Mouse (Mus musculus) heart, embryonic 11.5 days (tissue): ENCODE measurements around the gene Snca. TPM values are rescaled to one million over a fixed set of nuclear protein-coding genes. Genes with fewer than 3 reads are reported as not detected.

Source experiments
- ATAC-seq: fragments of 200-750 bp; cut with Nextera tagmentation; replicated peaks from 2 replicates; pipeline ENCODE4 v1.8.0; 2017; ENCODE audit warnings: moderate library complexity; ENCODE audit not compliant: insufficient number of reproducible peaks, low FRiP score, low TSS enrichment
- H3K27ac ChIP-seq: fragments of 300-500 bp; sonication (generic); 2 replicates; pipeline ENCODE4 v1.5.1; 2014; ENCODE audit warnings: mild to moderate bottlenecking, low read depth, low read length
- H3K27me3 ChIP-seq: fragments of 300-500 bp; sonication (generic); 2 replicates; pipeline ENCODE4 v1.6.1; 2014; ENCODE audit warnings: mild to moderate bottlenecking, low read length, mixed read lengths; ENCODE audit not compliant: control insufficient read depth, insufficient read depth
- H3K36me3 ChIP-seq: fragments of 300-500 bp; sonication (generic); 2 replicates; pipeline ENCODE4 v1.6.1; 2014; ENCODE audit warnings: mild to moderate bottlenecking, low read length, moderate library complexity, mixed read lengths; ENCODE audit not compliant: control insufficient read depth, insufficient read depth
- H3K4me1 ChIP-seq: fragments of 300-500 bp; sonication (generic); 2 replicates; pipeline ENCODE4 v1.6.1; 2014; ENCODE audit warnings: low read length; ENCODE audit not compliant: control insufficient read depth, insufficient read depth
- H3K4me2 ChIP-seq: fragments of 300-500 bp; sonication (generic); 2 replicates; pipeline ENCODE4 v1.6.1; 2014; ENCODE audit warnings: mild to moderate bottlenecking, moderate library complexity
- H3K4me3 ChIP-seq: fragments of 300-500 bp; sonication (generic); 2 replicates; pipeline ENCODE4 v1.5.1; 2014; ENCODE audit warnings: low read depth, low read length
- H3K9ac ChIP-seq: fragments of 300-500 bp; sonication (generic); 2 replicates; pipeline ENCODE4 v1.6.1; 2014; ENCODE audit warnings: mild to moderate bottlenecking, low read depth, low read length, moderate library complexity
- H3K9me3 ChIP-seq: fragments of 300-500 bp; sonication (generic); replicated peaks from 2 replicates; pipeline ENCODE4 v1.6.1; 2016; ENCODE audit warnings: low read length; ENCODE audit not compliant: control insufficient read depth
- WGBS: fragments of 180-500 bp; shearing (Covaris S2); extraction: QIAGEN DNeasy Blood & Tissue Kit; methylation state at CpG from one replicate; pipeline ENCODE4 v1.1.7; 2014; ENCODE audit not compliant: insufficient replicate concordance; 5-methylcytosine and 5-hydroxymethylcytosine counted together
- polyA plus RNA-seq: library from polyadenylated mRNA; unstranded; fragments of >200 nt; fragmentation: Nextera tagmentation; extraction: Ambion mirVana; gene quantifications from 2 replicates; pipeline ENCODE4 v1.2.1, GENCODE M21; 2014

Gene Snca
- polyA plus RNA-seq, 1 experiment from 2014 or later = 48.5 TPM

GRCm38 (mm10) chr6:60813516-60813915 lies 16.1 kb downstream of the Snca start:
- H3K4me3 ChIP-seq = no peak overlapping the region
- no peaks in the 10 kb centered on the region for H3K27me3 ChIP-seq
- no peaks in the 10 kb centered on the region for H3K4me1 ChIP-seq
- 69% methylated on average over 3 of the region's 3 CpGs for WGBS
- no peak for ATAC-seq
- H3K4me2 ChIP-seq = no peak overlapping the region
- H3K36me3 ChIP-seq = no peaks in the 10 kb centered on the region
- H3K27ac ChIP-seq = no peak overlapping the region
- no peak overlapping the region for H3K9ac ChIP-seq
- H3K9me3 ChIP-seq = no peaks in the 10 kb centered on the region

GRCm38 (mm10) chr6:60798266-60798665 lies 31.4 kb downstream of the Snca start:
- Histone ChIP-seq H3K36me3 (no peaks in the 10 kb centered on the region), H3K9me3 (no peaks in the 10 kb centered on the region), H3K27me3 (no peaks in the 10 kb centered on the region), H3K4me3 (no peak overlapping the region), H3K27ac (no peak overlapping the region), H3K4me1 (no peaks in the 10 kb centered on the region), H3K9ac (no peak overlapping the region), H3K4me2 (no peak overlapping the region)
- no peak for ATAC-seq
- WGBS = 98% methylated on average over 1 of the region's 1 CpGs

- Histone ChIP-seq H3K4me1 (no peaks in the 10 kb centered on the region), H3K9ac (no peak overlapping the region), H3K9me3 (no peaks in the 10 kb centered on the region), H3K4me2 (no peak overlapping the region), H3K27me3 (no peaks in the 10 kb centered on the region), H3K36me3 (no peaks in the 10 kb centered on the region), H3K4me3 (no peak overlapping the region), H3K27ac (no peak overlapping the region)
- WGBS = 88% methylated on average over 3 of the region's 3 CpGs
- no peak for ATAC-seq
Observed at GRCm38 (mm10) chr6:60793659-60794365, 35.8 kb downstream of the Snca start.

- H3K27ac ChIP-seq = no peak overlapping the region
- H3K4me1 ChIP-seq = no peaks in the 10 kb centered on the region
- no peaks in the 10 kb centered on the region for H3K9me3 ChIP-seq
- H3K4me2 ChIP-seq = no peak overlapping the region
- 86% methylated on average over 1 of the region's 1 CpGs for WGBS
- H3K36me3 ChIP-seq = no peaks in the 10 kb centered on the region
- no peaks in the 10 kb centered on the region for H3K27me3 ChIP-seq
- ATAC-seq = no peak
- H3K9ac ChIP-seq = no peak overlapping the region
- H3K4me3 ChIP-seq = no peak overlapping the region
Observed at GRCm38 (mm10) chr6:60786955-60787354, 42.7 kb downstream of the Snca start.

GRCm38 (mm10) chr6:60771899-60772298 lies 57.8 kb downstream of the Snca start:
- H3K4me3 ChIP-seq = no peak overlapping the region
- H3K9ac ChIP-seq = no peak overlapping the region
- H3K27me3 ChIP-seq = no peaks in the 10 kb centered on the region
- H3K9me3 ChIP-seq = no peaks in the 10 kb centered on the region
- no peak overlapping the region for H3K4me2 ChIP-seq
- no peak for ATAC-seq
- no peaks in the 10 kb centered on the region for H3K4me1 ChIP-seq
- no peak overlapping the region for H3K27ac ChIP-seq
- 76% methylated on average over 1 of the region's 1 CpGs for WGBS
- no peaks in the 10 kb centered on the region for H3K36me3 ChIP-seq

GRCm38 (mm10) chr6:60765696-60766095 lies 64.0 kb downstream of the Snca start:
- H3K9ac ChIP-seq = no peak overlapping the region
- ATAC-seq = no peak
- H3K4me1 ChIP-seq = no peaks in the 10 kb centered on the region
- no peak overlapping the region for H3K4me3 ChIP-seq
- H3K27me3 ChIP-seq = no peaks in the 10 kb centered on the region
- no peak overlapping the region for H3K27ac ChIP-seq
- no peaks in the 10 kb centered on the region for H3K36me3 ChIP-seq
- 76% methylated on average over 3 of the region's 3 CpGs for WGBS
- no peak overlapping the region for H3K4me2 ChIP-seq
- no peaks in the 10 kb centered on the region for H3K9me3 ChIP-seq

GRCm38 (mm10) chr6:60762864-60763263 lies 66.8 kb downstream of the Snca start:
- Histone ChIP-seq H3K4me1 (no peaks in the 10 kb centered on the region), H3K4me3 (no peak overlapping the region), H3K36me3 (no peaks in the 10 kb centered on the region), H3K4me2 (no peak overlapping the region), H3K9ac (no peak overlapping the region), H3K27me3 (no peaks in the 10 kb centered on the region), H3K27ac (no peak overlapping the region), H3K9me3 (no peaks in the 10 kb centered on the region)
- ATAC-seq = no peak
- WGBS = 84% methylated on average over 4 of the region's 4 CpGs

- H3K27ac ChIP-seq = no peak overlapping the region
- no peak overlapping the region for H3K4me2 ChIP-seq
- H3K4me3 ChIP-seq = no peak overlapping the region
- 56% methylated on average over 2 of the region's 2 CpGs for WGBS
- H3K9me3 ChIP-seq = no peaks in the 10 kb centered on the region
- no peak for ATAC-seq
- no peaks in the 10 kb centered on the region for H3K27me3 ChIP-seq
- no peak overlapping the region for H3K9ac ChIP-seq
- no peaks in the 10 kb centered on the region for H3K36me3 ChIP-seq
- no peaks in the 10 kb centered on the region for H3K4me1 ChIP-seq
Observed at GRCm38 (mm10) chr6:60761710-60762109, 67.9 kb downstream of the Snca start.

- Histone ChIP-seq H3K4me2 (no peak overlapping the region), H3K27me3 (no peaks in the 10 kb centered on the region), H3K4me1 (no peaks in the 10 kb centered on the region), H3K4me3 (no peak overlapping the region), H3K9me3 (no peaks in the 10 kb centered on the region), H3K9ac (no peak overlapping the region), H3K27ac (no peak overlapping the region), H3K36me3 (no peaks in the 10 kb centered on the region)
- no peak for ATAC-seq
- WGBS = 71% methylated on average over 1 of the region's 1 CpGs
Observed at GRCm38 (mm10) chr6:60754975-60755374, 74.7 kb downstream of the Snca start.
